ENCODE assay signal across 8 mouse cellular contexts in genomic region chr10:69253075-69253685, GRCm38 (mm10). TPM values are rescaled to one million over a fixed set of nuclear protein-coding genes. Genes with fewer than 3 reads are reported as not detected.
DNase-seq lines count a peak whose midpoint lies in the region; ATAC-seq and TF ChIP-seq lines count a peak whose summit lies in the region.

No protein-coding gene starts in this region.

- WGBS in limb, embryonic 10.5 days, result 25% methylated on average over 5 of the region's 5 CpGs
- 28% methylated on average over 5 of the region's 5 CpGs for WGBS in stomach, embryonic 16.5 days
- 60% methylated on average over 5 of the region's 5 CpGs for WGBS in midbrain, postnatal 0 days

- H3K9ac ChIP-seq in stomach, embryonic 16.5 days (ENCODE audit: low read length), result 0 out of 2 replicates have a peak overlapping the region, but pooled peaks have one; percentile 7
- H3K9ac ChIP-seq in midbrain, postnatal 0 days (replicated peaks; ENCODE audit: low read length, poor library complexity, severe bottlenecking), result no peak overlapping the region

- H3K4me2 ChIP-seq in stomach, embryonic 16.5 days (ENCODE audit: low read depth, low read length), result no peak overlapping the region
- H3K4me2 ChIP-seq in midbrain, postnatal 0 days (ENCODE audit: low read depth, low read length, poor library complexity, severe bottlenecking), result no peak overlapping the region

- H3K9me3 ChIP-seq in limb, embryonic 10.5 days (replicated peaks), result no peaks in the 10 kb centered on the region
- H3K9me3 ChIP-seq in stomach, embryonic 16.5 days (replicated peaks; ENCODE audit: control insufficient read depth, low read length), result no peaks in the 10 kb centered on the region
- H3K9me3 ChIP-seq in midbrain, postnatal 0 days (ENCODE audit: low read length), result no peaks in the 10 kb centered on the region

- no peak overlapping the region for H3K4me3 ChIP-seq in limb, embryonic 10.5 days
- H3K4me3 ChIP-seq in stomach, embryonic 16.5 days (replicated peaks; ENCODE audit: low read length), result no peak overlapping the region
- H3K4me3 ChIP-seq in midbrain, postnatal 0 days (ENCODE audit: low read depth, low read length), result no peak overlapping the region

- peaks cover 34% of the 10 kb centered on the region for H3K4me1 ChIP-seq in limb, embryonic 10.5 days
- peaks cover 31% of the 10 kb centered on the region for H3K4me1 ChIP-seq in stomach, embryonic 16.5 days (ENCODE audit: control insufficient read depth, insufficient read depth, low read length)
- H3K4me1 ChIP-seq in midbrain, postnatal 0 days (ENCODE audit: insufficient read depth, low read length), result no peaks in the 10 kb centered on the region

- H3K36me3 ChIP-seq in limb, embryonic 10.5 days, result peaks cover 27% of the 10 kb centered on the region
- H3K36me3 ChIP-seq in stomach, embryonic 16.5 days (ENCODE audit: control insufficient read depth, insufficient read depth, low read length), result peaks cover 8% of the 10 kb centered on the region
- H3K36me3 ChIP-seq in midbrain, postnatal 0 days (ENCODE audit: insufficient read depth, low read length), result no peaks in the 10 kb centered on the region; the same call in 1 of the 2 replicates

- TF ChIP-seq CTCF in midbrain, postnatal 0 days (IDR thresholded peaks at IDR 0.05), result no peak

- intact Hi-C loops in heart, postnatal 10 days (cut with DNase I), result loop anchor here (2.0 kb wide), 2 partner anchors 40 to 54 kb away; partner anchors contain the start of gene A930033H14Rik

- ATAC-seq in stomach, embryonic 16.5 days (ENCODE audit: insufficient read depth, low FRiP score), result peak; percentile 85
- ATAC-seq in midbrain, postnatal 0 days (ENCODE audit: low FRiP score), result no peak

- peak; percentile 78 for DNase-seq in A20 (ENCODE audit: low read depth, low spot score)
- peak; percentile 64 for DNase-seq in adipocyte (ENCODE audit: low spot score)
- peak; percentile 76 to 79 for DNase-seq in heart, postnatal 10 days
- no peak for DNase-seq in limb, embryonic 10.5 days (ENCODE audit: low spot score)
- no peak for DNase-seq in thymus, postnatal 10 days (ENCODE audit: low spot score in 2 of 2)
- DNase-seq in layer of hippocampus, adult 18-20 months (ENCODE audit: low spot score in 2 of 2), result no peak
- no peak for DNase-seq in midbrain, postnatal 0 days (ENCODE audit: low spot score)

- no peaks in the 10 kb centered on the region for H3K27me3 ChIP-seq in limb, embryonic 10.5 days (ENCODE audit: low read depth, poor library complexity, severe bottlenecking)
- no peaks in the 10 kb centered on the region for H3K27me3 ChIP-seq in stomach, embryonic 16.5 days (ENCODE audit: control insufficient read depth, insufficient read depth, low read length)
- H3K27me3 ChIP-seq in midbrain, postnatal 0 days (ENCODE audit: insufficient read depth, low read length), result no peaks in the 10 kb centered on the region

- peak overlapping the region; percentile 83 for H3K27ac ChIP-seq in limb, embryonic 10.5 days
- peak overlapping the region; percentile 95 for H3K27ac ChIP-seq in stomach, embryonic 16.5 days (ENCODE audit: low read length)
- H3K27ac ChIP-seq in midbrain, postnatal 0 days (ENCODE audit: low read depth, low read length), result no peak overlapping the region

RNA-seq across cellular contexts. Expression of gene A930033H14Rik, which starts 40.3 kb away (rescaled TPM):
- total RNA-seq in heart, postnatal 10 days (2021), result 1 to 10 TPM; 3.2 to 5.1 TPM
- polyA plus RNA-seq in limb, embryonic 10.5 days (2016; fragmentation: Nextera tagmentation; extraction: Ambion mirVana), result 1.0 and 1.6 TPM in 2 replicates
- polyA plus RNA-seq in stomach, embryonic 16.5 days (2015; fragmentation: Nextera tagmentation; extraction: Ambion mirVana), result 1.8 and 2.0 TPM in 2 replicates
- 1 to 10 TPM; 1.3 to 1.5 TPM for total RNA-seq in layer of hippocampus, adult 18-20 months (2021)
- total RNA-seq in midbrain, postnatal 0 days (2014; rRNA removed), result 0.93 and 1.3 TPM in 2 replicates
- polyA plus RNA-seq in midbrain, postnatal 0 days (2015; fragmentation: Nextera tagmentation; extraction: Ambion mirVana), result 1.3 and 1.5 TPM in 2 replicates

Comparison
In these comparisons a context has a peak if more than half of its experiments do, and no peak if none do; other contexts are left out.
1. DNase-seq: peak in A20 (single experiment), adipocyte (single experiment) and heart, postnatal 10 days (2 of 2); none in limb, embryonic 10.5 days (single experiment), thymus, postnatal 10 days (0 of 2), layer of hippocampus, adult 18-20 months (0 of 2) and midbrain, postnatal 0 days (single experiment).